Mouse (Mus musculus) CH12F3 (cell line): ENCODE measurements around the gene Faah.

ENCODE experiments used
- in situ Hi-C: fragments of 300-500 bp; cut with MboI; formaldehyde crosslinking; loops from 2 replicates; pipeline ENCODE4 v1.14.3; 2020; ENCODE audit warnings: low sequenced_read_pairs

Gene Faah

GRCm38 (mm10) chr4:116017902-116018746 is at the start of gene Faah:
Gene Faah, minus strand, starts transcription at chr4:116017926.
- in situ Hi-C loops, result no loop called here

GRCm38 (mm10) chr4:116063855-116064254 is 46.1 kb upstream of the Faah start:
- in situ Hi-C loops, result no loop called here

DNA sequence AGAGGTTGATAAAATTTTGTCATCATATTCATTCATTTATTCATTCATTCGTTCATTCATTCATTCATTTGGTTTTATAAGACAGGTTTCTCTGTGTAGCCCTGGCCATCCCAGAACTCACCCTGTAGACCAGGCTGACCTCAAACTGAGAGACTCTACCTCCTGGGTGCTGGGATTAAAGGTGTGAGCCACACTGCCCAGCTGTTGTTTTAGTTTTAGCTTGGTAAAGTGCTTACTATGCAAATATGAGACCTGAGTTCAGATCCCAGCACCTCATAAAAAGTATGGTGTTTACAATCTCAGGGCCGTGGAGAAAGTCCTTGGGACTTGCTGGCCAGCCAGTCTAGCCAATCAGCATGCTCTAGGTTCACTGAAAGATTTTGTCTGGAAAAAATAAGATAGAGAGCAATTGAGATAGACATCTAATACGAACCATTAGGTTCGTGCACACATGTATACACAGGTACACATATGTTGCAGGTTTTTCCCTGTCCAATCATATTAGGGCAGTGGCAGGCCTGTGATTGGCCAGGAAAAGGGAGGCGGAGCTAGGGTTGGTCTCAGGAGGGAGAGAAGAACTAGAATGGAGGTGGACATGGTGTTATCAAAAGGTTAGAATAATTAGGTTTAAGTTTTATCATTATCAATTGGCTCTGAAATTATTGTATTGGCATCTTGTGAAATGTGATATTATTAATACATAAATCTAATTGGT is 41.4 kb upstream of the Faah start:
- in situ Hi-C loops, result no loop called here

DNA sequence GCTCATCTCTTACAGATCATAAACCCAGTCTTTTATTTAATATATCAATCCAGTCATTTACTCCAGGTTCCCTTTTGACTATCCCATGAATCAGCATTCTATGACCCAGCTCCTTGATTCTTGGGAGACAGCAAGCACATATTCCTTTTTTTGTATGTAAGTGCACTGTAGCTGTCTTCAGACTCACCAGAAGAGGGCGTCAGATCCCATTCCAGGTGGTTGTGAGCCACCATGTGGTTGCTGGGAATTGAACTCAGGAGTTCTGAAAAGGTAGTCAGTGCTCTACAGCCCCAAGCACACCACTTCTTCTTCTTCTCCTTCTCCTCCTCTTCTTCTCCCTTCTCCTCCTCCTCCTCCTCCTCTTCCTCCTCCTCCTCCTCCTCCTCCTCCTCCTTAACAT is 39.8 kb upstream of the Faah start:
- in situ Hi-C loops, result no loop called here

DNA sequence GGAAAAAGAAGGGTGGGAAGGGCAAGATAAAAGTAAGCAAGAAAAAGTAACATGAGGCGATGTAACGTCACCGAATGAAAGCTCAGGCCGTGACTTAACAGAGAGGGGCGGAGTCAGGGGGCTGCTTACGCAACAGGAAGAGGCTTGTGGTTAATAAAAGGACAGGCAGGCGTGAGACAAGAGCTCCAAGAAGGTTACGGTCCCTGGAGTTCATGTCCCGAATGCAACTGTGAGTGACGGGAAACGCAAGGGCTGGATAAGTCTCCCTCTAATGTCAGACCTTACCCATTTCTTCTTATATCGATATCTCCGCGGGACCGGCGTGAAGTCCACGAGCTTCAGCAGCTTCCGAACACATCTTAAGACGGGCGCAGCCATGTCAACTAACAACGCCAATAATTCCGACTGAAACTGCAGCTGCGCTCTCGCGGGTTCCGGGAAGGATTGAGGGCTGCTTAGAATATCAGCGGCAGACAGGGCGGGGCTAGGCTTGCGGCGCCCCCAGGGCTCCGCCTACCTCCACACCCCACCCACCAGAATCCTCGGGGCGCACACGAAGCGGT is 35.8 kb upstream of the Faah start, which contains the start of gene Nsun4:
Gene Nsun4, minus strand, starts transcription at position 478 of the 563 bp plus-strand sequence.
- in situ Hi-C loops, result no loop called here

DNA sequence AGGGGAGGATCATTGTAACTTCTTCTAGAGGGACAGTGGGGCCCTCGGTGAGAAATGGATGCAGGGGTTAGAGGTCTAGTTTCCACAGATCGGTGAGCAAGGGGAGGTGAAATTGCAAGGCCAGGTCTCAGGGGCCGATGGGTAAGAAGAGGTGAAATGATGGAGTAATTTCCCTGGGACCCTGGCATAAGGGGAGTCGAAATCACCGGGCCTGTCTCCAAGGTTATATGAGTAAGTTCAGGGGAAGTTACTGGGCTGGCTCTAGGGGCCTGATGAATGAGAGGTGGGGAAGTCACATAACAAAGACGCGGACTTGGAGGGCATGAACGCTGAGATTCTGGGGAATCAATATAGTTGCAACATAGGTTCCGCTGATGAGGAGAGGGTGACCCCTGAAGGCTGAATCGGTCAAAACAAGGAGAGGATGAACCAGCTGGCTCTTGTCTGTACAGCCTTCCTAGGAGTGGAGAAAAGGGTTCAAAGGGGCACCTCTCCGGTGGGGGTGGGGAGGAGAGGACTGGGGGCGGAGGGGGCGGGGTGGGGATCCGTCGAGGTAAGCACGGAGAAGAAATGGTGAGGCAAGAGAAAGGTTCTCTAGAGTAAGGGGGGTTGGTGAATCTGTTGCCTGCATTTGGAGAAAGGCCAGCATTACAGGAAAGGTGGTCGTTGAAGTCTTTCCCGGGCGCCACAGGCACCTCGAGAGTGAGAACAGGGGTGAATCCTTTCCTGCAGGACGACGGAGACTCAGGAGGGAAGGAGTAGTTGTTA is 35.0 kb upstream of the Faah start:
- in situ Hi-C loops, result no loop called here

- in situ Hi-C loops, result no loop called here
Measured at GRCm38 (mm10) chr4:116049211-116049610, 31.5 kb upstream of the Faah start.

DNA sequence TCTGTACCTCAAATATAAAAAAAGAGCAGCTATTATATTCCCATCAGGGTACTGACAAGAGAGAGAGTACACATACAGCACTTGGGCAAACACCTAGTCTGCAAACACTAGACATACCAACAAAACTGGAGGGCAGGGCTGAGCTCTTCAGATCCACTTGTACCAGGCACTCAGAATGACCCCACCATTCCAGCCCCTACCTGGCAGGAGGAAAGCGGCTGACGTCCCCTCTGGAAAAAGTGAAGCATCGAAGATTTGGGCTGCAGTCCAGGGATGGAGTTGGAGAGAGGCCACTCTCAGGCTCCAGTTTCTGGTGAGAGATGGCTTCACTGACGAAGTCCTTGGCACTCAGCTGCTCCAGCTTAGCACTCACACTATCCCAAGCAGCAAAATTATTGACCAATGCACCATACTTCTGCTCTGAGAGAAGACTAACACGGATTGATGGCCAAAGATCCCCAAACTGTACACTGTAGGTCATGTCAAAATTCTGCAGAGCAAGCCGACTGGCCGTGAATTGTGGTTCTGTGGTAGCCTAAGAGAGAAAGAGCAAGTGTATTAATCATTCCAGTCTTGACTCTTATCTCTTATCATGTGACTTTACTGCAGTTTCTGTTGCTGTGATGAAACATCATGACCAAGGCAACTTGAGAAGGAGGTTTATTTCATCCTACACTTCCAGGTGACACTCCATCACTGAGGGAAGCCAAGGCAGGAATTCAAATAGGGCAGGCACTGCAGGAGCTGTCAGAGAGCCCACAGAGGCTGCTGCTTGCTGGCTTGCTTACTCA is 30.6 kb upstream of the Faah start:
- in situ Hi-C loops, result no loop called here

DNA sequence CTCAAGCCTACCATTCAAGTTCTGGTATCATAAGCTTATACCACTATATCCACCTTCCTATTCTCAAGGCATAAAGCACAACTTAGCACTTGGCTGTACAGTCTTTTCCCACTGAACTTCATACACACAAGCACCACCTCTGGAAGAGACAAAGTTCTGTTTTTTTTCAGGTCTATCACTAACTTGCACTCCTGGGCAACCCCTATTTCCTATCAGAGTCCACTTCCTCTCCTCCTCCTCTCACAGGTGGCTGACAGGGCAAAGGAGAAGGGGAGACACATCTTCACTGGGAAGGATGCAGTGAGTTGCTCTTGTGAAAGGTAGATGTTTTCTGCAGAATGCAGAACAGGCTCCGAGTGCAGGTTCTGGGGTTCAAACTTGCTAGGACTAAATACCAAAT is 30.0 kb upstream of the Faah start:
- in situ Hi-C loops, result no loop called here

- in situ Hi-C loops, result no loop called here
Measured at GRCm38 (mm10) chr4:116046604-116047003, 28.9 kb upstream of the Faah start.

DNA sequence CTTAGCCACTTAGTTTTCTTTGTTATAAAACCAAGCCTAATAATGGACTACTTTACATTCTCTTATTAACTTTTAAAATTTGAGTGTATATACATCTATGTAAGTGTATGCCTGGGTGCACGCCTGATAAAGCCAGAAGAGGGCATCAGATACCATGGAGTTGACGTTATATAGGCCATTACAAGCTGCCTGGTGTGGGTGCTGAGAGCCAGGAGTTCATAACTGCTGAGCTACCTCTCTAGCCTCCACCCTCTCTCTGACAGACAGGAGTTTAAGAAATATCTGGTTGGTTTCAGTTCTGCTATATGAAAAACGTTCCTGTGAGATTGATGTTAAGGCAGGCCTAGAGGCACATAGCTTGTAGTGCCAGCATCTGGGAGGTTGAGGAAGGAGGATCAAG is 24.5 kb upstream of the Faah start:
- in situ Hi-C loops, result no loop called here

GRCm38 (mm10) chr4:116040466-116040865 is 22.7 kb upstream of the Faah start:
- in situ Hi-C loops, result no loop called here

- in situ Hi-C loops, result no loop called here
Measured at GRCm38 (mm10) chr4:116033374-116033773, 15.6 kb upstream of the Faah start.

GRCm38 (mm10) chr4:116032906-116033305 is 15.2 kb upstream of the Faah start:
- in situ Hi-C loops, result no loop called here

- in situ Hi-C loops, result no loop called here
Measured at GRCm38 (mm10) chr4:116017300-116017901, 325 bp downstream of the Faah start.

DNA sequence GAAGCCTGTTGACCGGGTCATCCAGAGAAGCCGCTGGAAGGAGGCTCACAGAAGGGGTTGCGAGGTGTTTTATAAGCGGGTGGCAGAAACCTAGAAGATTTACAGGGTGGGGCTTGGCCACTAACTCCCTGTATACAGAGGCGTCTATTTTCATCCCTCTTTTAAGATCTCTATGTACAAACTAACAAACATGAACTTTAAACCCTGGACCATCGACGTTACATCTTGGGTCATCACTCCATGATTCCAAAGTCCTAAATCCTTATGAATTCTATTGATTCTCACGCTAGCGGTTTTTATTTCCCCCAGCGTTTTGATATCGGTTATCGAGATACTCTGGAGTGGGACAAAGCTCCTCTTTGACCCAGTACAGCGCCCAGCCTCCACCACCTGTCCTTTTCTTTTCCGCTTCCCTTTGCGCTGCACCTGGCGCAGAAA is 845 bp downstream of the Faah start:
- in situ Hi-C loops, result no loop called here

DNA sequence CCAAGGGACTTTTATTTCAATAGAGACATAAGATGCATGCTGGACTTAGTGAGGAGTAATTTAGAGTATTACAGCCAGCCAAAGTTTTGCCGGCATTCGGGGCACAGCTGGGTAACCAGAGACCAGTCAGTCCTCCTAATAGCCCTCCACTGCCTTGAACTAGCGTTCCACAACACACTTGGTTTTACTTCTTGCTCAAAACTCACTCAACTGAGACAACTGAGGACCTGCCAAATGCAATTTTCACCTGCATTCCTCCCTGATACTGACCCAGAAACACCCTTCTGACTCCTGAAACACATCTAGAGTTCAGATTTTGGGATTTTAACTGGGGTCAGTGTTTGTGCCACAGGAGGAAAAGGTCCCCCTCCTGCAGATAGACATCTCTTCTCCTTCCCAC is 1.3 kb downstream of the Faah start:
- in situ Hi-C loops, result no loop called here

DNA sequence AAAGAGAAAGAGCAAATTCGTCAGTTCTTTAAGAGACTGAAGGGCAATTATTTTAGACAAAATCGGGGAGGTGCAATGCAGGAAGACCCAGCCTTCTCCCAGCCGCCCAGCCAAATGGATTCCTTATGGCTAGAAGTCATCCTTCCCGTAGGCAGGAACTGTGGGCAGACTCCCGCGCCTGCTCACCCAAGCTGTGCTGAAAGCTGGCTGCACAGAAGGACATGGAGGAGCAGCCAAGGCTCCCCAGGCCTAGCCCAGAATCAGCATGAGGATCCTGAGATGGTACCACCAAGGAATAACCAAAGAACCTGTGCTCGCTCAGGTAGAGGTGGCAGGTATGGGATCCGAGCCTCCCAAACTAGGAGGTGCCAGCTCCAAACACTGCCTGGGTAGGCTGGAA is 1.7 kb downstream of the Faah start:
- in situ Hi-C loops, result no loop called here

DNA sequence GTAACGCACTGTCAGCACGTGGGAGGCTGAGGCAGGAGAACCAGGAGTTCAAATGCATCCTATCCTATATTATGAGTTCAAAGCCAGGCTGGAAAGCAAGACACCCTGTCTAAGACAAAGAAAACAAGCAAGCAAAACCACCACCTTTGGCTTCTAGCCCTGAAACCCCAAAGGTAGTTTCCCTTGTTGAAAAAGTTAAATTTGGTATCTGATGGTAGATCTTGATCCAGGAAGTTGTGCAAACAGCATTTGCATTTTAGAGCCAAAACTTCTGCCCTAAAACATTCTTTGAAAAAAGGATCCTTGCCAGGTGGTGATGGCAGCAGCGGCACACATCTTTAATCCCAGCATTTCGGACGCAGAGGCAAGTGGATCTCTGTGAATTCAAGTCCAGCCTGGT is 2.2 kb downstream of the Faah start:
- in situ Hi-C loops, result no loop called here

- in situ Hi-C loops, result no loop called here
Measured at GRCm38 (mm10) chr4:116010186-116010585, 7.5 kb downstream of the Faah start.
